Mouse (Mus musculus) embryonic fibroblast, embryonic 13.5 days (primary cell): ENCODE measurements at regions not wholly inside any gene's neighbourhood (a gene's known extent, or its start where the extent isn't known, plus 50 kb on each side); places are given as distances from the start of the nearest gene placed in this dataset.

Experiments
- CTCF ChIP-seq: IDR thresholded peaks from 2 replicates; pipeline ENCODE4 v1.5.1; 2011; ENCODE audit warnings: mild to moderate bottlenecking, control low read depth, low read length, moderate library complexity, borderline replicate concordance; ENCODE audit not compliant: insufficient read depth
- POLR2A ChIP-seq: IDR thresholded peaks from 2 replicates; pipeline ENCODE4 v1.6.1; 2011; ENCODE audit warnings: low read depth, mild to moderate bottlenecking, control low read depth, low read length, moderate library complexity

DNA sequence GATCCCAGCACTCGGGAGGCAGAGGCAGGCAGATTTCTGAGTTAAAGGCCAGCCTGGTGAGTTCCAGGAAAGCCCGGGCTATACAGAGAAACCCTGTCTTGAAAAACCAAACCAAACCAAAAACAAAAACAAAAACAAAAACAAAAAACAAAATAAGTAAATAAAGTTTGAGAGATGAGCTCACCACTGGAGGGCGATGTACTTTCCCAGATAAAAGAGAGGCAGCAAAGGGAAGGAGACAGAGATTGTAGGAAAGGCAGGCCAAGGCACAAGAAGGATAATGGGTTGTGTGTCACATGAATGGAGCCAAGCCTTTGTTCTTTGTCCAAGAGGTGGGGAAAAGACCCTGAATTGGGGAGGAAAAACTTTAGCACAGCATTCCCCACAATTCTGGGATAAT, 67.6 kb upstream of the Tmem92 start:
- TF ChIP-seq POLR2A (no peak), CTCF (no peak)
